Mouse (Mus musculus) neural tube, embryonic 13.5 days (tissue): ENCODE measurements around the gene Aif1l. TPM values are rescaled to one million over a fixed set of nuclear protein-coding genes. Genes with fewer than 3 reads are reported as not detected.
A peak's percentile ranks its signal among the peaks of the same experiment; 100 is the strongest.

Experiments used
- ATAC-seq: fragments of 200-750 bp; cut with Nextera tagmentation; 2 replicates; pipeline ENCODE4 v1.8.0; 2017; ENCODE audit warnings: low read depth, mild to moderate bottlenecking, moderate TSS enrichment, moderate library complexity
- H3K27ac ChIP-seq: fragments of 300-500 bp; sonication (generic); replicated peaks from 2 replicates; pipeline ENCODE4 v1.5.1; 2015; ENCODE audit warnings: moderate library complexity, mild to moderate bottlenecking, inconsistent platforms
- H3K27me3 ChIP-seq: fragments of 300-500 bp; sonication (generic); 2 replicates; pipeline ENCODE4 v1.6.1; 2015; ENCODE audit warnings: mild to moderate bottlenecking, inconsistent platforms
- H3K36me3 ChIP-seq: fragments of 300-500 bp; sonication (generic); 2 replicates; pipeline ENCODE4 v1.6.1; 2015; ENCODE audit warnings: mild to moderate bottlenecking, inconsistent platforms
- H3K4me1 ChIP-seq: fragments of 300-500 bp; sonication (generic); replicated peaks from 2 replicates; pipeline ENCODE4 v1.6.1; 2015; ENCODE audit warnings: inconsistent platforms
- H3K4me2 ChIP-seq: fragments of 300-500 bp; sonication (generic); 2 replicates; pipeline ENCODE4 v1.6.1; 2015; ENCODE audit warnings: inconsistent platforms, mild to moderate bottlenecking, moderate library complexity
- H3K4me3 ChIP-seq: fragments of 300-500 bp; sonication (generic); 2 replicates; pipeline ENCODE4 v1.5.1; 2015; ENCODE audit warnings: mild to moderate bottlenecking, inconsistent platforms
- H3K9ac ChIP-seq: fragments of 300-500 bp; sonication (generic); 2 replicates; pipeline ENCODE4 v1.6.1; 2015; ENCODE audit warnings: moderate library complexity, mild to moderate bottlenecking, inconsistent platforms
- H3K9me3 ChIP-seq: fragments of 300-500 bp; sonication (generic); 2 replicates; pipeline ENCODE4 v1.6.1; 2016; ENCODE audit warnings: inconsistent platforms
- WGBS: fragments of 180-500 bp; shearing (Covaris S2); methylation state at CpG from one replicate; pipeline ENCODE4 v1.1.7; 2015; 5-methylcytosine and 5-hydroxymethylcytosine counted together
- polyA plus RNA-seq: library from polyadenylated mRNA; unstranded; fragments of >200 nt; fragmentation: Nextera tagmentation; extraction: Ambion mirVana; gene quantifications from 2 replicates; pipeline ENCODE4 v1.2.1, GENCODE M21; 2015

Aif1l gene
- polyA plus RNA-seq, 1 experiment from 2014 or later: 23.1 TPM

DNA sequence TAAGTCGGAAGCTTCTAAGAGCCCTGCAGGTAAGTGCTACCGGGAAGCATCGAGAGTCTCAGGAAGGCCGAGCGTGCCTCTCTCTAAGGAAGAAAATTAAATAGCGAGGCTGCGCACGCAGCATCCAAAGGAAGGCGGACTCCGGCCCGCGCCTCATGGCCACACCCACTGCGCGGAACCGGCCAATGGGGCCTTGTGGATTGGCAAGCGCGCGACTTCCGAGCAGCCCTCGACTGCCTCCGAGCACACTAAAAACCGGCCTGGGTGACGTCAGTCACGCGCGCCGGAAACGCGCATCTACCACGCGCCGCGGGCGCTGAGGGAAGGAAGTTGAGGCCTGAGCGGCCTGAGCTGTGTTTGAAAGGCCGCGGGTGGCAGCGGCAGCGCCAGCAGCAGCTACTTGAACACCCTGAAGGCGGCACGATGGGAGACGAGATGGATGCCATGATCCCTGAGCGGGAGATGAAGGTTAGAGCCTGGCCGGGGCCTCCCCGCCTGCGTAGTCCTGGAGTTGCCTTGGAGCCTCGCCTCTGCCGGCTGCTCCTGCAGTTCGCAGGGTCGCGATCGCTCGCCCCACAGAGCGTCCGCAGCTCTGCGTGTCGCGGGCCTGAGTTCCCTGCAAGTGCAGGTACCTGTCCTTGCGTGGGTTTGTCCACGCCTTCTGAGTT lies 24.3 kb downstream of the Aif1l start, which contains the start of gene Nup214:
TSS of gene Nup214 (plus strand) at position 296 of the 668 bp plus-strand sequence.
- peak; percentile 99 for ATAC-seq
- H3K4me2 ChIP-seq: peak within 1 kb of the TSS; percentile 86
- peaks cover 17% of the 10 kb centered on the region for H3K4me1 ChIP-seq
- peak within 1 kb of the TSS; percentile 80 for H3K27ac ChIP-seq
- H3K4me3 ChIP-seq: peak within 1 kb of the TSS; percentile 95
- no peaks in the 10 kb centered on the region for H3K9me3 ChIP-seq
- WGBS: under 1% methylated on average over 60 of the region's 60 CpGs
- no peaks in the 10 kb centered on the region for H3K27me3 ChIP-seq
- H3K9ac ChIP-seq: peak within 1 kb of the TSS; percentile 88
- H3K36me3 ChIP-seq: peaks cover 40% of the 10 kb centered on the region

DNA sequence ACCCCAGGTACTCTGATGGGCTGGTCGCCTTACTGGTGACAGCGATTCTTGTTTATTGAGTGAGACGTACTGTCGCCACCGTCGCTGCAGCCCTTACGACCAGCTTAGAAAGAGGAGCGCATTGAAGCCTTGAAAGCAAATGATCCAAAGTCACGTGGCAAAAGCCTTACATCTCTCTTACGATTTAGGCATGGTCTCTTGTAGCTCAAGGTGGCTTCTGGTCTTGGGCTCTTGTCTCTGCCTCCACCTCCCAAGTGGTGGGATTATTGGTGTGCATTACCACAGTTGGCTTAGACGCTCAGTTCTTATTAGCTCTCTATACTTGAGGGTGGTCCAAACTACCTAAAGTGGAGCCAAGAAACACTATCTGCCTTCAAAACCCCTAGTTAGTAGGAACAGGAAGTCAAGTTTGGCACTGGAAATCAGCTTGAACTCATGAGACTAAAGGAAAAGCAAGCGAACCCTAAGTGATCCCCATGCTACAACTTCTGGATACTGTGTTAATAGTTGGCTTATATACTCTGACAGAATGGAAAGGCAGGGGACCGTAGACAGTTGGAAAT lies 25.0 kb downstream of the Aif1l start:
- Histone ChIP-seq H3K36me3 (peaks cover 42% of the 10 kb centered on the region), H3K4me1 (peaks cover 17% of the 10 kb centered on the region), H3K9me3 (no peaks in the 10 kb centered on the region), H3K4me2 (peak overlapping the region; percentile 86), H3K4me3 (peak overlapping the region; percentile 95), H3K27me3 (no peaks in the 10 kb centered on the region), H3K9ac (peak overlapping the region; percentile 88), H3K27ac (peak overlapping the region; percentile 76)
- no peak for ATAC-seq
- 9% methylated on average over 13 of the region's 13 CpGs for WGBS

DNA sequence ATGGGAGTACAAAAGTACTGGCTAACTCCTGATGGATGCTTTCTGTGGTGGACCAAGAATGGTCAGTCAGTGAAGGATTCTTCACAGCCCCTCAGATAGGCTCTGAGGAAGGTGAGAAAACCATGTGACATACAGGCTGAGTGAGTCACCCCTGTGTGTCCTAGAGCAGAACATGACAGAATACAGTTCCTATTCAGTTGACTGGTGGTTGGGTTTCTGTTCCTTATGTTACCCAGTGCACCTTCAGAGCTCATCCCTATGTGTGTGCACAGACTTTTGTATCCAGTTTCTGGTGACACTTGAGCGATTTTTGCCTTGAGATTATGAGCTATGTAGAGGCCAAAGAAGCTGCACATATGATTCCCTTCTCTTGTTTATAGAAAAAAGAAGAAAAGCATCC lies 37.8 kb downstream of the Aif1l start:
- 94% methylated on average over 1 of the region's 1 CpGs for WGBS

DNA sequence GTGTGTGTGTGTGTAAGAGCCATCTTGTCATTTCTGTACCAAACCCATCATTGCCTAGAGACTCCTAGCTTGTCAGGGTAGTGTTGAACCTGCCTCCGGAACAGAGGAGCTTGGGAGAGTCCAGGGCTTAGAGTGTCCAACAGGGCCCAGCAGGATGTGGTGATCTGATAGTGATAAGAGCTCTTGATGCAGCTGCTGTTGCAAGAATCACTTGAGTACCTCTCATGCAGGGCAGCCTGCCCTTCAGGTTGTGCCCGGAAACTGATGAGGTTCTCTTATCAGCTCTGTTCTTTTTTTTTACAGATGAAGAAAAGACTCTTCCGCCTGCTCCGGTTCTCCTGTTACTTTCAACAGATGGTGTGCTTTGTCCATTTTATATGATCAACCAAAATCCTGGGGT lies 41.0 kb downstream of the Aif1l start:
- H3K4me2 ChIP-seq: no peak overlapping the region
- 97% methylated on average over 4 of the region's 4 CpGs for WGBS
- H3K9ac ChIP-seq: no peak overlapping the region
- no peak overlapping the region for H3K27ac ChIP-seq
- peaks cover 97% of the 10 kb centered on the region for H3K36me3 ChIP-seq
- no peaks in the 10 kb centered on the region for H3K4me1 ChIP-seq
- no peak for ATAC-seq
- H3K4me3 ChIP-seq: no peak overlapping the region
- no peaks in the 10 kb centered on the region for H3K27me3 ChIP-seq
- no peaks in the 10 kb centered on the region for H3K9me3 ChIP-seq

More for the DNA sequence above, 37.8 kb downstream of the Aif1l start:
- Histone ChIP-seq H3K4me2 (no peak overlapping the region), H3K9me3 (no peaks in the 10 kb centered on the region), H3K9ac (no peak overlapping the region), H3K27me3 (no peaks in the 10 kb centered on the region), H3K4me3 (no peak overlapping the region), H3K36me3 (peaks cover 99% of the 10 kb centered on the region), H3K4me1 (no peaks in the 10 kb centered on the region), H3K27ac (no peak overlapping the region)
- ATAC-seq: no peak

GRCm38 (mm10) chr2:31994896-31995295 lies 45.0 kb downstream of the Aif1l start:
- Histone ChIP-seq H3K36me3 (peaks cover 96% of the 10 kb centered on the region), H3K27me3 (no peaks in the 10 kb centered on the region), H3K27ac (no peak overlapping the region), H3K9ac (no peak overlapping the region), H3K4me1 (no peaks in the 10 kb centered on the region), H3K4me2 (no peak overlapping the region), H3K4me3 (no peak overlapping the region), H3K9me3 (no peaks in the 10 kb centered on the region)
- WGBS: 93% methylated on average over 9 of the region's 9 CpGs
- no peak for ATAC-seq

DNA sequence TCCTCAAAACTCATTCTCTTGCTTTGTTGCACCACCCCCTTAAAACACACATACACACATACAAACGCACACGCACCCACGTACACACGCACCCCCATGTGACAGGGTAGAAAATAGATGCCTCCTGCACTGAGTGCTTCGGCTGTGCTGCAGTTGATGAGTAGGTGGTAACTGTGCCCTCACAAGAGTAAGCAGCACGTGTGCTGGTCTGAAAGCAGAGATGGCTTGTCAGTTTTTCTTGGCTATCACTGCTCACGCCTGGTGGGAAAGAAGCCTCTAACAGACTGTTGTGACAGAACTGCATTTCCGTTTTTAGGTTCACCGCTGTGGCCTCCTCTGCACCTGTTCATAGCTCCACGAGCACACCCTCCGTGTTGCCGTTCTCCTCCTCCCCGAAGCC lies 46.1 kb downstream of the Aif1l start:
- 98% methylated on average over 13 of the region's 13 CpGs for WGBS
- no peaks in the 10 kb centered on the region for H3K4me1 ChIP-seq
- no peak overlapping the region for H3K4me2 ChIP-seq
- peaks cover 95% of the 10 kb centered on the region for H3K36me3 ChIP-seq
- no peak overlapping the region for H3K27ac ChIP-seq
- no peak for ATAC-seq
- no peaks in the 10 kb centered on the region for H3K9me3 ChIP-seq
- no peak overlapping the region for H3K9ac ChIP-seq
- no peak overlapping the region for H3K4me3 ChIP-seq
- H3K27me3 ChIP-seq: no peaks in the 10 kb centered on the region

GRCm38 (mm10) chr2:31997539-31997938 lies 47.6 kb downstream of the Aif1l start:
- 94% methylated on average over 5 of the region's 5 CpGs for WGBS

DNA sequence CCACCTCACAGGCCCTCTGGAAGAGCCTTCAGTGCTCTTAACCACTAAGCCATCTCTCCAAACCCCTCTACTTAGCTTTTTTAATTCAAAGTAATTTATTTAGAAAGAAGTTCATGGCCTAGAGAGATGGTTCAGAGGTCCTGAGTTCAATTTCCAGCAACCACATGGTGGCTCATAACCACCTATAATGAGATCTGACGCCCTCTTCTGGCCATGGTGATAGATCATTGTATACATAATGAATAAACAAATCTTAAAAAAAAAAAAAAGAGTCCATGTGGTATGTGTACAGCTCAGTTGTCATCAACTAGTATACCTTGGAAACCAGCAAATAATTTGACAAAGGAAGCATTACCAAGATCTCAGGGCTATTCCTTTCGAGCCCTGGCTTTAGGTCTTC lies 48.5 kb downstream of the Aif1l start:
- Histone ChIP-seq H3K4me3 (no peak overlapping the region), H3K9ac (no peak overlapping the region), H3K36me3 (peaks cover 87% of the 10 kb centered on the region), H3K4me1 (no peaks in the 10 kb centered on the region), H3K4me2 (no peak overlapping the region), H3K27me3 (no peaks in the 10 kb centered on the region), H3K27ac (no peak overlapping the region), H3K9me3 (no peaks in the 10 kb centered on the region)
- WGBS: 75% methylated on average over 2 of the region's 2 CpGs
- ATAC-seq: no peak

More at GRCm38 (mm10) chr2:31997539-31997938, 47.6 kb downstream of the Aif1l start:
- Histone ChIP-seq H3K9ac (no peak overlapping the region), H3K27me3 (no peaks in the 10 kb centered on the region), H3K36me3 (peaks cover 87% of the 10 kb centered on the region), H3K9me3 (no peaks in the 10 kb centered on the region), H3K4me2 (no peak overlapping the region), H3K4me1 (no peaks in the 10 kb centered on the region), H3K4me3 (no peak overlapping the region), H3K27ac (no peak overlapping the region)
- ATAC-seq: no peak

GRCm38 (mm10) chr2:32008311-32008710 lies 58.4 kb downstream of the Aif1l start:
- H3K4me2 ChIP-seq: no peak overlapping the region
- no peaks in the 10 kb centered on the region for H3K4me1 ChIP-seq
- no peak for ATAC-seq
- H3K27me3 ChIP-seq: no peaks in the 10 kb centered on the region
- no peak overlapping the region for H3K27ac ChIP-seq
- H3K36me3 ChIP-seq: peaks cover 89% of the 10 kb centered on the region
- H3K9ac ChIP-seq: no peak overlapping the region
- 92% methylated on average over 2 of the region's 2 CpGs for WGBS
- H3K9me3 ChIP-seq: no peaks in the 10 kb centered on the region
- H3K4me3 ChIP-seq: no peak overlapping the region

DNA sequence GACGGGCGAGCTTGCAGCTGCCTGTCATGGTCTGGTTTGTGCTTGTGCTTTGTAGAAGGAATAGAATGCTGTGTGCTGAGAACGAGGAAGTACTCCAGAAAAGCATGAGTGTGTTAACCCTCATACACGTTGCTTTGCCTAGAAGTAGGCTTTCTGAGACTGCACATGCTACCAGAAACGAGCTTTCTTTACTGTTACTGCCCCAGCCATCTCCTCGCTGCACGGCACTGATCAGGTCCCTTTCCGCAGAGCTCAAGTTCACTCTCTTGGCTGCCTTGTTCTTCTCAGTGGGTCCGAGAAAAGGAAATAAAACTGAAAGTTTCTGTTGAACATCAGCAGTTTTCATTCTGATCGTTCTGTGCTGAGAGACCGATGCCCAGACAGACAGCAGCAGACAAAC lies 58.8 kb downstream of the Aif1l start:
- Histone ChIP-seq H3K9ac (no peak overlapping the region), H3K4me3 (no peak overlapping the region), H3K27me3 (no peaks in the 10 kb centered on the region), H3K4me2 (no peak overlapping the region), H3K36me3 (peaks cover 88% of the 10 kb centered on the region), H3K9me3 (no peaks in the 10 kb centered on the region), H3K27ac (no peak overlapping the region), H3K4me1 (no peaks in the 10 kb centered on the region)
- 92% methylated on average over 11 of the region's 11 CpGs for WGBS
- no peak for ATAC-seq

GRCm38 (mm10) chr2:32019704-32020103 lies 69.8 kb downstream of the Aif1l start:
- peaks cover 97% of the 10 kb centered on the region for H3K36me3 ChIP-seq
- H3K27me3 ChIP-seq: no peaks in the 10 kb centered on the region
- 85% methylated on average over 4 of the region's 4 CpGs for WGBS
- ATAC-seq: no peak
- no peak overlapping the region for H3K4me3 ChIP-seq
- H3K27ac ChIP-seq: no peak overlapping the region
- no peak overlapping the region for H3K9ac ChIP-seq
- H3K9me3 ChIP-seq: no peaks in the 10 kb centered on the region
- no peaks in the 10 kb centered on the region for H3K4me1 ChIP-seq
- no peak overlapping the region for H3K4me2 ChIP-seq

GRCm38 (mm10) chr2:32020229-32020628 lies 70.3 kb downstream of the Aif1l start:
- Histone ChIP-seq H3K4me2 (no peak overlapping the region), H3K36me3 (peaks cover 97% of the 10 kb centered on the region), H3K4me3 (no peak overlapping the region), H3K9ac (no peak overlapping the region), H3K4me1 (no peaks in the 10 kb centered on the region), H3K9me3 (no peaks in the 10 kb centered on the region), H3K27me3 (no peaks in the 10 kb centered on the region), H3K27ac (no peak overlapping the region)
- WGBS: 94% methylated on average over 5 of the region's 5 CpGs
- no peak for ATAC-seq
